Mouse (Mus musculus) liver, embryonic 15.5 days (tissue): ENCODE results near the gene Zfp398. TPM values are rescaled to one million over a fixed set of nuclear protein-coding genes. Genes with fewer than 3 reads are reported as not detected.

Source experiments
- ATAC-seq: fragments of 200-750 bp; cut with Nextera tagmentation; 2 replicates; pipeline ENCODE4 v1.8.0; 2017; ENCODE audit warnings: moderate number of reproducible peaks, mild to moderate bottlenecking, moderate library complexity; ENCODE audit not compliant: insufficient read depth
- H3K27ac ChIP-seq: fragments of 300-500 bp; sonication (generic); replicated peaks from 2 replicates; pipeline ENCODE4 v1.5.1; 2015; ENCODE audit warnings: mild to moderate bottlenecking, inconsistent platforms
- H3K27me3 ChIP-seq: fragments of 300-500 bp; sonication (generic); 2 replicates; pipeline ENCODE4 v1.6.1; 2015; ENCODE audit warnings: mild to moderate bottlenecking, inconsistent platforms
- H3K36me3 ChIP-seq: fragments of 300-500 bp; sonication (generic); replicated peaks from 2 replicates; pipeline ENCODE4 v1.6.1; 2015; ENCODE audit warnings: moderate library complexity, mild to moderate bottlenecking, inconsistent platforms
- H3K4me1 ChIP-seq: fragments of 300-500 bp; sonication (generic); replicated peaks from 2 replicates; pipeline ENCODE4 v1.6.1; 2015; ENCODE audit warnings: inconsistent platforms
- H3K4me2 ChIP-seq: fragments of 300-500 bp; sonication (generic); 2 replicates; pipeline ENCODE4 v1.6.1; 2015; ENCODE audit warnings: moderate library complexity, mild to moderate bottlenecking, inconsistent platforms
- H3K4me3 ChIP-seq: fragments of 300-500 bp; sonication (generic); replicated peaks from 2 replicates; pipeline ENCODE4 v1.5.1; 2015; ENCODE audit warnings: mild to moderate bottlenecking, inconsistent platforms
- H3K9ac ChIP-seq: fragments of 300-500 bp; sonication (generic); 2 replicates; pipeline ENCODE4 v1.6.1; 2015; ENCODE audit warnings: moderate library complexity, mild to moderate bottlenecking, inconsistent platforms
- H3K9me3 ChIP-seq: fragments of 300-500 bp; sonication (generic); replicated peaks from 2 replicates; pipeline ENCODE4 v1.6.1; 2016; ENCODE audit warnings: inconsistent platforms
- WGBS: fragments of 180-500 bp; shearing (Covaris S2); methylation state at CpG from one replicate; pipeline ENCODE4 v1.1.7; 2015; ENCODE audit warnings: mixed read lengths; ENCODE audit not compliant: insufficient replicate concordance; 5-methylcytosine and 5-hydroxymethylcytosine counted together
- polyA plus RNA-seq: library from polyadenylated mRNA; unstranded; fragments of >200 nt; fragmentation: Nextera tagmentation; extraction: Ambion mirVana; gene quantifications from 2 replicates; pipeline ENCODE4 v1.2.1, GENCODE M21; 2015

The Zfp398 gene
- polyA plus RNA-seq, 1 experiment from 2014 or later: 1.6 TPM

DNA sequence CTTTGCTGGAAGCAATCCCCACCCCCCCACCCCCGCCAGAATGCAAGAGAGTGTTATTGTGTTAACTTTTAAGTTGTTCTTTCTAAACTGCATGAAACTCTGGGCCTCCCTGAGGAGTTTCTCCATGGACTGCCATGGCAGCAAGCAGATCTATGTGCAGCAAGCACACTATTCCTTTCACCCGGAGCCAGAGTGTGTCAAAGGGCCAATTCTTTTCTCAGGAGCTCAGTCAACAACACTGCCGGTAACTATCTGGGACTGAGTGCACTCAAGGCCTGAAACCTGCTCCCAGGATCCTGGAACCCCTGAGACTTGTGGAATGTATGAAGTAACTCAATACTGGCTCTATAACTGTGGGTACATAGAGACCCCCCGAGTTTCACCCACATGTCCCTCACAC, 26.4 kb upstream of the Zfp398 start:
- H3K4me3 ChIP-seq: no peak overlapping the region
- H3K4me1 ChIP-seq: peaks cover 40% of the 10 kb centered on the region
- no peak overlapping the region for H3K27ac ChIP-seq
- WGBS: 69% methylated on average over 4 of the region's 4 CpGs
- H3K9me3 ChIP-seq: no peaks in the 10 kb centered on the region
- no peak overlapping the region for H3K4me2 ChIP-seq
- no peak overlapping the region; the same call in 1 of the 2 replicates for H3K9ac ChIP-seq
- no peak for ATAC-seq
- H3K27me3 ChIP-seq: no peaks in the 10 kb centered on the region
- peaks cover 32% of the 10 kb centered on the region for H3K36me3 ChIP-seq

DNA sequence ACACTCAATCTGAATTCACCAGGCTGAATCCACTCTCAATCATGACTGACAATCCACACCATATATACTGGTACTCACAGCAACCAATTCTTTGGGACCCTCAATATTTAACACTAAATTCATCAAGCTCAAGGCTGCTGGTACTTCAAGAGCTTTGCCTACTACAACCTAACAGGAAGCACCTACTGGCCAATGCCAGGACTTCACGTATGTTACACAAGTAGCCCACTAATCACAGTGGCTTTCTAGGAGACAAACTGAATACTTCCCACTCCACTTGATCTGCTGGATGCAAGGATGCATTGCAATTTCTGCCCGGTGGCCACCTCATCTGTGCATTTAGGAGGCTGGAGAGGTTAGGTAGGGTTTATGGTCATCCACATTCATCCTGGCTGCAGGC, 25.3 kb upstream of the Zfp398 start:
- H3K27ac ChIP-seq: no peak overlapping the region
- WGBS: 58% methylated on average over 2 of the region's 2 CpGs
- H3K4me3 ChIP-seq: no peak overlapping the region
- H3K36me3 ChIP-seq: peaks cover 21% of the 10 kb centered on the region
- H3K27me3 ChIP-seq: no peaks in the 10 kb centered on the region
- H3K4me1 ChIP-seq: peaks cover 45% of the 10 kb centered on the region
- H3K4me2 ChIP-seq: peak overlapping the region; percentile 8; the same call in 1 of the 2 replicates
- H3K9ac ChIP-seq: no peak overlapping the region
- H3K9me3 ChIP-seq: no peaks in the 10 kb centered on the region
- no peak for ATAC-seq

DNA sequence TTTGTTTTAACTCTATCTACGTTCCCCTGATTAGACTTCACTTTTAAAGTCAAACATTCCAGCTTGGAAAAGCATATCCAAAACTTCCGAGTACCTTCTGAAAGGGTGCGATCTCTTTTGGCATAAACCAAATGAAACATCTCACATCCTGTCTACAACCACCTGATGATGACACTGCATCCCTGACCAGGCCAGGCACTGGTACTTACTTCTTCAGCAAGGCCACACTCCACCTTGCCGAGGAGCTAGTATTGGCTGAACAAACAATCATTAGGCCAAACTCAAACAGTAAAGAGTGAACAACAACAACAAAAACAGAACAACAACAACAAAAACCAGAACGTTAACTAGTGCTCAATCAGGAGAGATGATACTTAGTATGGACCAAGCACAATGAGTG, 24.1 kb upstream of the Zfp398 start:
- H3K27ac ChIP-seq: no peak overlapping the region; the same call in 1 of the 2 replicates
- no peak for ATAC-seq
- H3K36me3 ChIP-seq: peaks cover 10% of the 10 kb centered on the region
- H3K27me3 ChIP-seq: no peaks in the 10 kb centered on the region
- peak overlapping the region; percentile 76 for H3K4me3 ChIP-seq
- peak overlapping the region; percentile 70; the same call in 1 of the 2 replicates for H3K9ac ChIP-seq
- WGBS: 60% methylated on average over 5 of the region's 5 CpGs
- peaks cover 45% of the 10 kb centered on the region for H3K4me1 ChIP-seq
- peak overlapping the region; percentile 92 for H3K4me2 ChIP-seq
- no peaks in the 10 kb centered on the region for H3K9me3 ChIP-seq

DNA sequence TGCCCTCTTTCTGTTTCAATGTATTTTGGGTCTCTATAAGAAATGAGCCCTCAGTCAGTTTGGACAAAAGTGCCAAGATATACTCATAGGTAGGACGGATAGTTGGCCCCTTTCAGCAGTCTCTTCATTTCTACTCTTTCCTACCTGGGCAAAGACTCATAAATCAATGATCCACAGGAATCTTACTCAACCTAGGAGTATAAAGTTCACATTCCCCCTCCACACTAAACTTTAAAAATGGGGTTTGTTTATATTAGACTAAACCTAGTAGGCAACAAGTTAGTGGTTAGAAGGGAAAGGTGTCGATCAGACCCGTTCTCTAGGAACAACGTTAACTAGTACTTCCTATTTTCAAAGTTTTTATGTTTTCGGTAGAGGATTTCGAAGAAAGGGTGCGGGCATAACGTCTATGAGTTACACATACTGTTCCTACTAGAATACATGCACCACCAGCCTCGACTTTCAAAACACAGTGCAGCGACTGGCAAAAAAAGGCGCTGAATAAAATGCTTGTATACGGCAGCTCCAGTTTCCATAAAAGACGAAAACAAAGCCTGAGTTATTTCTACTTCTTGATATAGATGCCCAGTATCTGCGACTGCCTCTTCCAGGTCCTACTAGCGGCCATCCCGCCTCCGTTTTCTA, 23.1 kb upstream of the Zfp398 start:
- Histone ChIP-seq H3K4me1 (peaks cover 45% of the 10 kb centered on the region), H3K27me3 (no peaks in the 10 kb centered on the region), H3K9me3 (no peaks in the 10 kb centered on the region), H3K9ac (peak overlapping the region; percentile 70), H3K36me3 (0 out of 2 replicates have a peak, but pooled peaks cover 4% of the 10 kb centered on the region), H3K4me2 (peak overlapping the region; percentile 92), H3K4me3 (peak overlapping the region; percentile 76), H3K27ac (peak overlapping the region; percentile 89)
- WGBS: under 1% methylated on average over 17 of the region's 17 CpGs
- ATAC-seq: no peak

DNA sequence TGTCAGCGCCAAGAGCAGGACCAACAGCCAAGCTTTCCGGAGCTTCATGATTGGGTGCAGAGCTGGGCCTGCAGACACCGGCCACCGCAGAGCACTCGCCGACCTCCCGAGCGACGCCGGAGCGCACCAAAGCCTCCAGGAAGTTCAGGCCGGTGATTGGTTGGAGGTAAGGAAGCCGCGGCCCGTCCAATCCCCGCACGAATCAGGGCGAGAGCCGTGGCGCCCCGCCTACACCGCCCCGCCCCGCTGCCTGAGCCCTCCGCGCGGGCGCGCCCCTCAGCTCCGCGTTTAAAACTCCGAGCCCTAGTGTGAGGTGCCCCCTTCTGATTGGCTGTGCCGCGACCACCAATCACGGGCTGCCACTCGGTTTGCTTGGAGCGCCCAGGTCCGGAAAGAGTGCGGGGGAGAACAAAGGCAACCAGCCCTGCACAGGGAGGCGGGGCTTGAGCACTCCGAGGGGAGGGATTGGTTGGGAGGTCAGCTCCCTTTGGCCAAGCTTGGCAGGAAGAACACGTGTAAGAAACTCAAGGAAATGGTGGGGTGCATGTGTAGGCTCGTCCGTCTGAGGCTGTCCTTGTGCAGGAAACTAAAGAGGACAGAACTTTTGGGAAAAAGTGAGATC, 22.1 kb upstream of the Zfp398 start, which contains the start of gene Pdia4:
TSS of gene Pdia4 (minus strand) at position 174 of the 622 bp plus-strand sequence.
- H3K4me2 ChIP-seq: peak within 1 kb of the TSS; percentile 92
- H3K4me1 ChIP-seq: peaks cover 42% of the 10 kb centered on the region
- peak within 1 kb of the TSS; percentile 89 for H3K27ac ChIP-seq
- H3K9me3 ChIP-seq: no peaks in the 10 kb centered on the region
- under 1% methylated on average over 44 of the region's 44 CpGs for WGBS
- H3K9ac ChIP-seq: peak within 1 kb of the TSS; percentile 70
- no peaks in the 10 kb centered on the region for H3K27me3 ChIP-seq
- H3K4me3 ChIP-seq: peak within 1 kb of the TSS; percentile 76
- H3K36me3 ChIP-seq: no peaks in the 10 kb centered on the region
- peak; percentile 96 for ATAC-seq

DNA sequence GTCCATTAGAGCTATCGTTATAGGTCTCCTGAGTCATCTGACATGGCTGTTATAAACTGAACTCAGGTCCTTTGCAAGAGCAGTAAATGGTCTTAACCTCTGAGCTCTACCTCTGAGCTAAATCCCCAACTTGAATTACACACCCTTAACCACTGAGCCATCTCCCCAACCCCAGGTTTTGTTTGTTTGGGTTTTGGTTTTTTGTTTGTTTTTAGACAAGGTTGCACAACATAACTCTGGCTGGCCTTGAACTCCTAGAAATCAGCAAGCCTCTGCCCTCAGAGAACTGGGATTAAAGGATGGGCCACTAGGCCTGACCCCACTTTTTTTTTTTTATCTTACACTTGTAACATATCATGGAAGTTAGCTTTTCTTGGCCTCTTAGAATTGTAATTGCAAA, 19.3 kb upstream of the Zfp398 start:
- whole genome bisulfite sequencing: 66% methylated on average over 1 of the region's 1 CpGs
- Histone ChIP-seq H3K4me3 (no peak overlapping the region), H3K4me2 (no peak overlapping the region), H3K9me3 (no peaks in the 10 kb centered on the region), H3K27ac (no peak overlapping the region), H3K27me3 (no peaks in the 10 kb centered on the region), H3K9ac (no peak overlapping the region), H3K36me3 (no peaks in the 10 kb centered on the region), H3K4me1 (peaks cover 26% of the 10 kb centered on the region)
- no peak for ATAC-seq

DNA sequence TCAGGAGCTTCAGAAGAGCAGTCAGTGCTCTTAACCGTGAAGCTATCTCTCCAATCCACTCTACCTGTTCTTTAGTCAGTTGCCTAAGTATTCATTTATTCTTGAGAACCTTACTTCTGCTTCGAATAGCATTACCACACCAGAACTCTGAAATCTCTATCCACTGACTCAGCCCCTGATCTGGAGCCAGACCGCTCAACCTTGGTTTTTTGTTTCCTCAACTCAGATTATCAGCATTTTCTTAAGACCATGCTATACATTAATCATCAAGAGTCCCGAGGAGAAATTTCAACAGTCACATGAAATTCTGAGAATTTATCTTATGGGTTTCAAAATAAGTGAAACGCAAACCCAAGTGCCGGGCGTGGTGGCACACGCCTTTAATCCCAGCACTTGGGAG, 16.7 kb upstream of the Zfp398 start:
- Histone ChIP-seq H3K4me2 (no peak overlapping the region), H3K27ac (no peak overlapping the region), H3K9ac (no peak overlapping the region), H3K36me3 (no peaks in the 10 kb centered on the region), H3K9me3 (no peaks in the 10 kb centered on the region), H3K4me1 (peaks cover 7% of the 10 kb centered on the region; the same call in 1 of the 2 replicates), H3K4me3 (no peak overlapping the region), H3K27me3 (no peaks in the 10 kb centered on the region)
- no peak for ATAC-seq
- WGBS: 62% methylated on average over 8 of the region's 8 CpGs

DNA sequence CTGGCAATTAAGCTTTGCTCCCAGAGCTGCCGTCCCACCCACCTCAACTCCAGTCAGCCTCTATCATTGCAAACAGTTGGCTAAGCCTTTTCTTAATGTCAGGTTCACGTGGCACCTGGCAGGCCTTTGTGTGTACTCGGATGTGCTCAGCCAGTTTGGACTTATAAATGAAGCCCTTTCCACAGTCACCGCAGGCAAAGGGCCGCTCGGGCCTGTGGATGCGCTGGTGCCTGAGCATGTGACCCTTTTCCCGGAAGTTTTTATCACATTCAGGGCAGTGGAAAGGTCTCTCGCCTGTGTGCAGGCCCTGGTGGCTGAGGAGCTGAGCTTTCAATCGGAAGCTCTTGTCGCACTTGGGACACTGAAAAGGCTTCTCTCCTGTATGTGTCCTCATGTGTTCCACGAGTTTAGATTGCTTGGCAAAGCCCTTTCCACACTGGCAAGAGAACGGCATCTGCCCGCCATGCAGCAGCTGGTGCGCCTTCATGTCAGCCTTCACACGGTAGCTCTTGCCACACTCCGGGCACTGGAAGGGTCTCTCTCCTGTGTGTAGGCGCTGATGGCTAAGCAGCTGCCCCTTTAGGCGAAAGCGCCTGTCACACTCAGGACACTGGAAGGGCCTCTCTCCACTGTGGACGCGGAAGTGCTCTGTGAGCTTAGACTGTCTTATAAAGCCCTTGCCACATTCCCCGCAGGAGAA, 15.7 kb upstream of the Zfp398 start:
- ATAC-seq: no peak
- H3K27me3 ChIP-seq: no peaks in the 10 kb centered on the region

DNA sequence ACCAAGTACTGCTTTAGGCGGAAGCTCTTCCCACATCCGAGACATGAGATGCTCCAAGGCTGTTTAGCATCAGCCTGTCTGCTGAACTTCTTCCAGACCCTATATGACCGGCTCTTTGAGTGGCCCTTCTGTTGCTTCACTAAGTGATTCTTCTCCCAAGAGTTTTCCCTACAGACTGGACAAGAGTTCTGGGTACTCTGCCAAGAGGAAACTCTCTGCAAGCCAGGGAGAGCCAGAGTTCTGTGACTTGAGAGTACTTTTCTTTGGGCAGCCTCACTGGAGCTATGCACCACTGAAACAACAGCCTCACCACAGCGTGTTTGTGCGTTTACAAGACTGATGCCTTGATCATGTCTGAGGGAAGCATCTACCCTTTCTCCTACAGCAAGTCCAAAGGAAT, 14.2 kb upstream of the Zfp398 start:
- H3K9me3 ChIP-seq: no peaks in the 10 kb centered on the region
- WGBS: 79% methylated on average over 5 of the region's 5 CpGs
- no peak overlapping the region for H3K27ac ChIP-seq
- H3K27me3 ChIP-seq: no peaks in the 10 kb centered on the region
- no peak overlapping the region for H3K4me2 ChIP-seq
- H3K4me3 ChIP-seq: no peak overlapping the region
- ATAC-seq: no peak
- H3K4me1 ChIP-seq: no peaks in the 10 kb centered on the region
- H3K9ac ChIP-seq: no peak overlapping the region
- no peaks in the 10 kb centered on the region for H3K36me3 ChIP-seq

More for the DNA sequence above, 15.7 kb upstream of the Zfp398 start:
- no peak overlapping the region for H3K4me2 ChIP-seq
- no peak overlapping the region for H3K9ac ChIP-seq
- no peaks in the 10 kb centered on the region for H3K4me1 ChIP-seq
- H3K9me3 ChIP-seq: no peaks in the 10 kb centered on the region
- 85% methylated on average over 23 of the region's 23 CpGs for WGBS
- no peak overlapping the region for H3K4me3 ChIP-seq
- no peak overlapping the region for H3K27ac ChIP-seq
- H3K36me3 ChIP-seq: no peaks in the 10 kb centered on the region

DNA sequence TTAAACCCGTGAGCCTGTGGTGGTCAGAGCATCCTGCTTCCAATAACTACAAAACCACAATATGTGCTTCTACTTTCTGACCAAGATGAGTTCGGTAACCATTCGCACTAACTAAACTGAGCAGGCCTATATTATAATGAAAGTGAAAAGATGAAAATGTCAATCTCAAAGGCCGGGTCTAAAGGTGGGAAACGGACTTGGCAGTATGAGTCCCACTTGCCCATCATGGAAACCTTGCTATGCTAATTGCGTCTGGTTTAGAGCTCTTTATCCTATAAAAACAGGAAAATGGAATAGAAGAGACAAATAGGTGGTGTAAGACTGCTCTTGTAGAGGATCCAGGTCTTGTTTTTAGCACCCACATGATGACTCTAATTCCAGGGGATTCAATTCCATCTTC, 13.7 kb upstream of the Zfp398 start:
- no peak overlapping the region for H3K27ac ChIP-seq
- H3K9ac ChIP-seq: no peak overlapping the region
- WGBS: 77% methylated on average over 6 of the region's 6 CpGs
- H3K27me3 ChIP-seq: no peaks in the 10 kb centered on the region
- no peak overlapping the region for H3K4me2 ChIP-seq
- H3K36me3 ChIP-seq: no peaks in the 10 kb centered on the region
- no peaks in the 10 kb centered on the region for H3K4me1 ChIP-seq
- no peaks in the 10 kb centered on the region for H3K9me3 ChIP-seq
- ATAC-seq: no peak
- no peak overlapping the region for H3K4me3 ChIP-seq

DNA sequence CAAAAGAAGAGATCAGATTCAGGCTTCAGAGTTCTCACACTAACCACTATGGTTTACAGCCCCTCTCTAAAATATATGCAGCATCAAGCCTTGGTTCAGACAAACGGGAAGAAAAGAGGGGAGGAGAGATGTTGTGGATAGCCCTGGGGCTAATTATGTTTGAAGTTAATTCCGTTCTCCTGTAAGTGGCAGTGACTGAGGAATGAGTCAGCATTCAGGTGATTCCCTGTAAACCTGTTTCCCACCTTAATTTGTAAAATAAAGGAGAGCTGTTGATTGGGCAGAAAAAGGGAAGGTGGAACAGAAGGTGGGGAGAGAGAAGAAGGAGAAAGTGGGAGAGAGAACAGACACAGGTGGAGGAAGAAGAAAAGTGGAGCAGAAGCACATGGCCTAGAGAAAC, 11.2 kb upstream of the Zfp398 start:
- ATAC-seq: no peak
- WGBS: 55% methylated on average over 2 of the region's 2 CpGs
- no peak overlapping the region for H3K4me3 ChIP-seq
- H3K4me1 ChIP-seq: peaks cover 7% of the 10 kb centered on the region; the same call in 1 of the 2 replicates
- no peaks in the 10 kb centered on the region for H3K36me3 ChIP-seq
- no peaks in the 10 kb centered on the region for H3K27me3 ChIP-seq
- H3K27ac ChIP-seq: no peak overlapping the region
- H3K9ac ChIP-seq: no peak overlapping the region
- H3K4me2 ChIP-seq: no peak overlapping the region
- no peaks in the 10 kb centered on the region for H3K9me3 ChIP-seq
